Mouse (Mus musculus): Measurements from ENCODE around the gene Dnaic2.

DNA sequence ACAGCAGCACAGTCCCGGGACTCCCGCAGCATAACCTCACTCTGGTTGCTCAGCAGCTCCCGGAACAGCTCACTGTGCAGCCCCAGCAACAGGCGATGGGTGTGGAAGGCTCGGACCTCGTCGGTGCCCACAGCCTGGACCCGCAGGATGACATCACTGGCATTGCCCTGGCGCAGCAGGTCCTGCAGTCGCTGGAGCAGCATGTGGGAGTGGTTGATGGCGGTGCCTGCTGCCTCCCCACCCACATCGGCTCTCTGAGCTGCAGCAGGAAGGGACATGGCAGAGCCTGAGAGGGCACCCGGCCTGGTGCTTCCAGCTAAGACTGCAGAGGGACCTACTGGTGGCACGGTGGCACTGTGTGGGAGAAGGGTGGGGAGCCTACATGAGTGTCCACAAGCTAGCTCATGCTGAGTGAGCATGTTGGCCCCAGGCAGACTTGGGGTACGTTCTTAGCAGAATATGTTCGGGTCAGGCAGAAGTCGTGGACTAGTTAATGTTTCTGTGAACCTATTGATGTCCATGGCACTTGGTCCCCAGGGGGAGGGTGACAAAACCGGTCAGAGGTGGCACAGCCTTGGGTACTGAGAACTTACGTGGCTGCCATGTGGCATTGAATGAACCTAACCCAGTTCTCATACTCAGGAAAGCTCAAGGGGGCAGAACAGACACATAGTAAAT is 66.8 kb downstream of the Dnaic2 start:
- TF ChIP-seq POLR2A (IDR thresholded peaks at IDR 0.05; ENCODE audit: insufficient read depth, low read depth, low read length) = no peak
- no peak for TF ChIP-seq CTCF (IDR thresholded peaks at IDR 0.05)

Measured in heart, adult 2 months (tissue).